Mouse (Mus musculus): ENCODE data around the gene Vmn2r84. TPM values are rescaled to one million over a fixed set of nuclear protein-coding genes. Genes with fewer than 3 reads are reported as not detected.

Vmn2r84 gene
- not detected for polyA plus RNA-seq (2014; fragmentation: Illumina TruSeq; extraction: RNeasy Lipid Tissue Mini Kit (QIAGEN cat#74804); ENCODE audit: low read depth, low replicate concordance)

DNA sequence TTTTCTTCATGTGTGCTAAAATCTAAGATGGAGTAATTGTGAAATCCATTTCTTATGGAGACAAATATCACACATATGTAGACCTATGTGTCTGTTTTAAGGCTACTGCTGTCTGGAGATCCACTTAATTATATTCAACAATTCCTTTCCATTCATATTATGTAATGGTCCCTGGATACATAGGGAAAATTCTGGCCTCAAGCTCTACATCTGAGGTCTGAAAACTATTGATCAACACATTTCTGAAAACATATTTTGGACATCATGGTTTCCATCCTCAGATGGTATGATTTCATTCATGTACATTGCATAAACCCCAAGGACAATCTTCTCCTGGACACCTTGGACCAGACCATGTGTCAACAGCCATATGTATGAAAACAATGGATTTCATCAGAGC lies at the start of gene Vmn2r84:
Gene Vmn2r84, minus strand, starts transcription at position 101 of the 400 bp plus-strand sequence.

DNA sequence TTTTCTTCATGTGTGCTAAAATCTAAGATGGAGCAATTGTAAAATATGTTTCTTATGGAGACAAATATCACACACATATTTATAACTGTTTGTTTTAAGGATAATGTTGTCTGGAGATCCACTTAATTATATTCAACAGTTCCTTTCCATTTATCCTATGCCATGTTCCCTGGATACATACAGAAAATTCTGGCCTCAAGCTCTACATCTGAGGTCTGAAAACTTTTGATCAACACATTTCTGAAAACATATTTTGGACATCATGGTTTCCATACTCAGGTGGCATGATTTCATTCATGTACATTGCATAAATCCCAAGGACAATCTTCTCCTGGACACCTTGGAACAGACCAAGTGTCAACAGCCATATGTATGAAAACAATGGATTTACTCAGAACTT lies 35.5 kb upstream of the Vmn2r84 start, which contains the start of gene Vmn2r85:
Gene Vmn2r85, minus strand, starts transcription at position 101 of the 400 bp plus-strand sequence.

Other genes starting within 250 kb of the Vmn2r84 start
- not detected for gene Olfr825, start 227.6 kb downstream of the Vmn2r84 start, polyA plus RNA-seq (2014; fragmentation: Illumina TruSeq; extraction: RNeasy Lipid Tissue Mini Kit (QIAGEN cat#74804); ENCODE audit: low read depth, low replicate concordance)
- gene Olfr826, start 210.1 kb downstream of the Vmn2r84 start, polyA plus RNA-seq (2014; fragmentation: Illumina TruSeq; extraction: RNeasy Lipid Tissue Mini Kit (QIAGEN cat#74804); ENCODE audit: low read depth, low replicate concordance) = not detected
- gene Olfr827, start 179.9 kb downstream of the Vmn2r84 start, polyA plus RNA-seq (2014; fragmentation: Illumina TruSeq; extraction: RNeasy Lipid Tissue Mini Kit (QIAGEN cat#74804); ENCODE audit: low read depth, low replicate concordance) = not detected
- not detected for gene Neurod4, start 114.1 kb downstream of the Vmn2r84 start, polyA plus RNA-seq (2014; fragmentation: Illumina TruSeq; extraction: RNeasy Lipid Tissue Mini Kit (QIAGEN cat#74804); ENCODE audit: low read depth, low replicate concordance)
- gene Tespa1, start 71.5 kb downstream of the Vmn2r84 start, polyA plus RNA-seq (2014; fragmentation: Illumina TruSeq; extraction: RNeasy Lipid Tissue Mini Kit (QIAGEN cat#74804); ENCODE audit: low read depth, low replicate concordance) = not detected
- gene Vmn2r85, start 35.4 kb upstream of the Vmn2r84 start, polyA plus RNA-seq (2014; fragmentation: Illumina TruSeq; extraction: RNeasy Lipid Tissue Mini Kit (QIAGEN cat#74804); ENCODE audit: low read depth, low replicate concordance) = not detected
- not detected for gene Vmn2r86, start 61.7 kb upstream of the Vmn2r84 start, polyA plus RNA-seq (2014; fragmentation: Illumina TruSeq; extraction: RNeasy Lipid Tissue Mini Kit (QIAGEN cat#74804); ENCODE audit: low read depth, low replicate concordance)
- gene Vmn2r87, start 103.1 kb upstream of the Vmn2r84 start, polyA plus RNA-seq (2014; fragmentation: Illumina TruSeq; extraction: RNeasy Lipid Tissue Mini Kit (QIAGEN cat#74804); ENCODE audit: low read depth, low replicate concordance) = not detected

Data from heart, adult 10 weeks (tissue).